Mouse (Mus musculus): ENCODE measurements around the gene Mapk8ip1.

- TF ChIP-seq CTCF (IDR thresholded peaks at IDR 0.05; ENCODE audit: low read depth, low read length) (no peak), POLR2A (IDR thresholded peaks at IDR 0.05; ENCODE audit: extremely low read depth, insufficient read depth, low read length) (no peak)
Measured at GRCm38 (mm10) chr2:92391116-92391515, 9.9 kb downstream of the Mapk8ip1 start.
